8 mouse cellular contexts compared by ENCODE assay signal in genomic region chr4:96718977-96719966, GRCm38 (mm10). TPM values are rescaled to one million over a fixed set of nuclear protein-coding genes. Genes with fewer than 3 reads are reported as not detected.
DNase-seq lines count a peak whose midpoint lies in the region; ATAC-seq lines count a peak whose summit lies in the region.
"Had no signal": no experiment of that assay in that cellular context is flagged by ENCODE, and none has a peak within 500 bp of the region (broad histone marks: within the 10 kb centered on the region; RNA-seq: fewer than 3 reads in every experiment).

No protein-coding gene starts in this region.

- peak overlapping the region; percentile 37; the same call in 1 of the 2 replicates for H3K27ac ChIP-seq in forebrain, embryonic 16.5 days (ENCODE audit: low read length)
- peak overlapping the region; percentile 73 for H3K27ac ChIP-seq in neural tube, embryonic 13.5 days (replicated peaks)
- H3K27ac ChIP-seq: lung, embryonic 15.5 days had no signal

- H3K4me1 ChIP-seq in forebrain, embryonic 16.5 days (replicated peaks; ENCODE audit: control insufficient read depth, insufficient read depth, low read length) = peaks cover 6% of the 10 kb centered on the region
- peaks cover 12% of the 10 kb centered on the region; the same call in 1 of the 2 replicates for H3K4me1 ChIP-seq in neural tube, embryonic 13.5 days (replicated peaks)
- H3K4me1 ChIP-seq: lung, embryonic 15.5 days had no signal

- DNase-seq in embryo, embryonic 10.5 days (ENCODE audit: low spot score) = peak; percentile 54
- peak; percentile 59 to 73 for DNase-seq in layer of hippocampus, postnatal 36 days
- DNase-seq in lung, postnatal 25 days (ENCODE audit: low spot score) = no peak
- DNase-seq in heart, postnatal 4 days = no peak

- 12% methylated on average over 4 of the region's 4 CpGs for WGBS in forebrain, embryonic 16.5 days
- whole genome bisulfite sequencing in neural tube, embryonic 13.5 days = 11% methylated on average over 4 of the region's 4 CpGs

- no peaks in the 10 kb centered on the region for H3K36me3 ChIP-seq in forebrain, embryonic 16.5 days (ENCODE audit: control insufficient read depth, insufficient read depth)
- no peaks in the 10 kb centered on the region for H3K36me3 ChIP-seq in neural tube, embryonic 13.5 days
- H3K36me3 ChIP-seq: lung, embryonic 15.5 days had no signal

- no peak overlapping the region for H3K9ac ChIP-seq in forebrain, embryonic 16.5 days (replicated peaks; ENCODE audit: low read depth, low read length)
- no peak overlapping the region for H3K9ac ChIP-seq in neural tube, embryonic 13.5 days
- H3K9ac ChIP-seq: lung, embryonic 15.5 days had no signal

- peak; percentile 94 for ATAC-seq in forebrain, embryonic 16.5 days
- ATAC-seq in neural tube, embryonic 13.5 days (ENCODE audit: low read depth) = peak; percentile 95
- ATAC-seq in erythroblast, adult 5-6 weeks (replicated peaks; ENCODE audit: low FRiP score, poor library complexity, severe bottlenecking) = no peak

- H3K4me2 ChIP-seq in forebrain, embryonic 16.5 days (ENCODE audit: low read length) = no peak overlapping the region
- no peak overlapping the region for H3K4me2 ChIP-seq in neural tube, embryonic 13.5 days
- H3K4me2 ChIP-seq: lung, embryonic 15.5 days had no signal

- H3K9me3 ChIP-seq in forebrain, embryonic 16.5 days (ENCODE audit: control insufficient read depth, low read length) = no peaks in the 10 kb centered on the region
- no peaks in the 10 kb centered on the region for H3K9me3 ChIP-seq in neural tube, embryonic 13.5 days
- H3K9me3 ChIP-seq: lung, embryonic 15.5 days had no signal

- H3K4me3 ChIP-seq in forebrain, embryonic 16.5 days (replicated peaks; ENCODE audit: low read length) = no peak overlapping the region
- H3K4me3 ChIP-seq in neural tube, embryonic 13.5 days = no peak overlapping the region
- H3K4me3 ChIP-seq: lung, embryonic 15.5 days had no signal

- H3K27me3 ChIP-seq in forebrain, embryonic 16.5 days (replicated peaks; ENCODE audit: control insufficient read depth, insufficient read depth, low read length) = no peaks in the 10 kb centered on the region
- H3K27me3 ChIP-seq in neural tube, embryonic 13.5 days = no peaks in the 10 kb centered on the region
- H3K27me3 ChIP-seq: lung, embryonic 15.5 days had no signal

RNA-seq across cellular contexts. Expression of gene Cyp2j5, which starts 55.3 kb away (rescaled TPM):
- polyA plus RNA-seq in forebrain, embryonic 16.5 days (2015; fragmentation: Nextera tagmentation; extraction: Ambion mirVana) = not detected in 2 replicates
- not detected for total RNA-seq in layer of hippocampus, postnatal 36 days (2021)
- not detected in 2 replicates for polyA plus RNA-seq in neural tube, embryonic 13.5 days (2015; fragmentation: Nextera tagmentation; extraction: Ambion mirVana)
- total RNA-seq in heart, postnatal 4 days (2021) = not detected
- not detected in 2 replicates for total RNA-seq in erythroblast, adult 5-6 weeks (2015; ENCODE audit: low replicate concordance)
- not detected in 2 replicates for total RNA-seq in erythroblast, adult 5-6 weeks (2017; ENCODE audit: low replicate concordance)
- polyA plus RNA-seq: lung, embryonic 15.5 days had no signal

Comparison
In these comparisons a context has a peak if more than half of its experiments do, and no peak if none do; other contexts are left out.
1. DNase-seq: peak in embryo, embryonic 10.5 days (single experiment) and layer of hippocampus, postnatal 36 days (2 of 2); none in lung, postnatal 25 days (single experiment) and heart, postnatal 4 days (single experiment).